Mouse (Mus musculus): ENCODE results near the gene Apol7e. TPM values are rescaled to one million over a fixed set of nuclear protein-coding genes. Genes with fewer than 3 reads are reported as not detected.

Apol7e gene
- total RNA-seq, 2 experiments from 2014 or later, result 0.84 TPM; not detected in 1

DNA sequence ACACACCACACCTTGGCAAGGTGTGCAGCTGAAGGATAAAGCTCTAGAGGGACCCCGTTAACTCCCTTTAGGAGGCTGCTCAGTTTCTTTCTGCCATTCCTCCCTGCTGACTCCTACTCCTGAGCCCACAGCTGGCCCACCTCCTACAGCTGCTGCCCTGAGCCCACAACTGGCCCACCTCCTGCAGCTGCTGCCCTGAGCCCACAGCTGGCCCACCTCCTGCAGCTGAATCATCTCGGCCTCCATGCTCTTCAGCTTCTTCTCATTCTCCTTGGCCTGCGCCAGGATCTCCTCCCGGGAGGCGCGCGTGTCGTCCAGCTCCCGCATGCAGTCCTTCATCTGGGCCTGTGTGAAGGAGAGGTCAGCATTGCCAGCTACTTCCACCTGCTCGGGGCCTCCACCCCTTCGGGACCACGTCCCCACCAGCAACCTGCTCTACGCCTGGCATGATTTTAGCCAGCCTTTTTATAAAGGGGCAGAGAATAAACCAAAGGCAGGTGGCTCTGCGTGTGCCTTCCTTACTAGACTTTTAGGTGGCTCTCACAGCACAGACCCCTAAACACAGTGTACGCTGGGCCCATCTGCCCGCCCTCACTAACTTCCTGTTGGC is 66.9 kb downstream of the Apol7e start:
- ATAC-seq (replicated peaks; ENCODE audit: low FRiP score, poor library complexity, severe bottlenecking), result no peak

DNA sequence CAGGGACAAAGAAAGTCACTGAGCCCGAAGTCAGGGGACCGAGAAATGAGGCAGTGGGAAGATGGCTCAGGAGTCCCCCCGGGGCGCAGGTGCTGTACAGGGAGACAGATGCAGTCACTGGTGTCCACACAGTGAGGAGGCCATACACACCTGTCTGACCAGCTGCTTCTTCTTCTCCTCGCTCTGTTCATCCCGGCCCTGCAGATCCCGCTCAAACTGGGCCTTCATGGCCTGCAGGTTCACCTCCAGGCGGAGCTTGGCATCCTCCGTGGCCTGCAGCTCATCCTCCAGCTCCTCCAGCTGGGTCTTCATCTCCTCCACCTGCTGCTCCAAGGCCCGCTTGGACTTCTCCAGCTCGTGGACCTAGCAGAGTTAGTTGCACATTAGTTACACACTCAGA is 68.3 kb downstream of the Apol7e start:
- ATAC-seq (replicated peaks; ENCODE audit: low FRiP score, poor library complexity, severe bottlenecking), result no peak

Other genes starting within 250 kb of the Apol7e start
- gene Apol10a, start 221.8 kb upstream of the Apol7e start, total RNA-seq (2015; ENCODE audit: low replicate concordance), result 2.9 and 4.0 TPM in 2 replicates
- 3.1 and 7.3 TPM in 2 replicates for gene Apol10a, start 221.8 kb upstream of the Apol7e start, total RNA-seq (2017; ENCODE audit: low replicate concordance)
- 18.4 and 21.0 TPM in 2 replicates for gene Apol11a, start 190.6 kb upstream of the Apol7e start, total RNA-seq (2015; ENCODE audit: low replicate concordance)
- 75.1 and 111 TPM in 2 replicates for gene Apol11a, start 190.6 kb upstream of the Apol7e start, total RNA-seq (2017; ENCODE audit: low replicate concordance)
- 6.1 TPM in 1 of 2 replicates, not detected in the other for gene Apol7c, start 165.5 kb upstream of the Apol7e start, total RNA-seq (2015; ENCODE audit: low replicate concordance)
- gene Apol7c, start 165.5 kb upstream of the Apol7e start, total RNA-seq (2017; ENCODE audit: low replicate concordance), result 0.26 TPM in 1 of 2 replicates, not detected in the other
- not detected in 2 replicates for gene 1700025B11Rik, start 137.0 kb upstream of the Apol7e start, total RNA-seq (2015; ENCODE audit: low replicate concordance)
- not detected in 2 replicates for gene 1700025B11Rik, start 137.0 kb upstream of the Apol7e start, total RNA-seq (2017; ENCODE audit: low replicate concordance)
- gene Apol10b, start 102.7 kb upstream of the Apol7e start, total RNA-seq (2015; ENCODE audit: low replicate concordance), result not detected in 2 replicates
- gene Apol10b, start 102.7 kb upstream of the Apol7e start, total RNA-seq (2017; ENCODE audit: low replicate concordance), result 0.90 TPM in 1 of 2 replicates, not detected in the other
- not detected in 2 replicates for gene Gm36245, start 99.6 kb upstream of the Apol7e start, total RNA-seq (2015; ENCODE audit: low replicate concordance)
- not detected in 2 replicates for gene Gm36245, start 99.6 kb upstream of the Apol7e start, total RNA-seq (2017; ENCODE audit: low replicate concordance)
- 138 and 145 TPM in 2 replicates for gene Apol11b, start 55.6 kb upstream of the Apol7e start, total RNA-seq (2015; ENCODE audit: low replicate concordance)
- 338 and 373 TPM in 2 replicates for gene Apol11b, start 55.6 kb upstream of the Apol7e start, total RNA-seq (2017; ENCODE audit: low replicate concordance)
- gene Apol9b, start 30.2 kb downstream of the Apol7e start, total RNA-seq (2015; ENCODE audit: low replicate concordance), result 1.1 TPM in 1 of 2 replicates, not detected in the other
- gene Apol9b, start 30.2 kb downstream of the Apol7e start, total RNA-seq (2017; ENCODE audit: low replicate concordance), result not detected in 2 replicates
- 160 and 228 TPM in 2 replicates for gene Apol8, start 58.1 kb downstream of the Apol7e start, total RNA-seq (2015; ENCODE audit: low replicate concordance)
- gene Apol8, start 58.1 kb downstream of the Apol7e start, total RNA-seq (2017; ENCODE audit: low replicate concordance), result 210 and 246 TPM in 2 replicates
- gene Myh9, start 143.3 kb downstream of the Apol7e start, total RNA-seq (2015; ENCODE audit: low replicate concordance), result 104 and 105 TPM in 2 replicates
- gene Myh9, start 143.3 kb downstream of the Apol7e start, total RNA-seq (2017; ENCODE audit: low replicate concordance), result 198 and 213 TPM in 2 replicates
- gene Txn2, start 230.1 kb downstream of the Apol7e start, total RNA-seq (2015; ENCODE audit: low replicate concordance), result 151 and 152 TPM in 2 replicates
- gene Txn2, start 230.1 kb downstream of the Apol7e start, total RNA-seq (2017; ENCODE audit: low replicate concordance), result 30.3 and 35.2 TPM in 2 replicates